Mouse (Mus musculus) fat pad, adult 2 months (tissue): ENCODE measurements around the gene Clybl.

Source experiments
- DNase-seq: peaks from one replicate; pipeline ENCODE4 v3.0.0-alpha.2; 2011; ENCODE audit warnings: low read depth, low spot score; ENCODE audit errors: extremely low read depth

Clybl gene

DNA sequence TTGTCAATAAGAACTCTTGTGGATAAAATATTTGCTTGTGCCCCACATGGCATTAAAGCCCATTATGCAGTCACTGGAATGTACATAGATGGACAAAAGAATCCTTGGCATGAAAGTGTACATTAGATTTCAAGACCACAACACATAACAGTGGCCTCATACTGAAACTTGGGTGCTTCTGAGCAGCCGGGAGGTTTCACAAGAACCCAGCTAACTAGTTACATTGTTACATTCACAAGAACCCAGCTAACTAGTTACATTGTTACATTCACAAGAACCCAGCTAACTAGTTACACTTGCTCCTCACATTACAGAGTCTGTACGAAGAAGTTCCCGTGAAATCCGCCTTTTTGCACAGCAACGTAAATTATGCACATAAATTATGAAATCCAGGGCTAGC is 200.8 kb downstream of the Clybl start:
- DNase-seq, result no peak

DNA sequence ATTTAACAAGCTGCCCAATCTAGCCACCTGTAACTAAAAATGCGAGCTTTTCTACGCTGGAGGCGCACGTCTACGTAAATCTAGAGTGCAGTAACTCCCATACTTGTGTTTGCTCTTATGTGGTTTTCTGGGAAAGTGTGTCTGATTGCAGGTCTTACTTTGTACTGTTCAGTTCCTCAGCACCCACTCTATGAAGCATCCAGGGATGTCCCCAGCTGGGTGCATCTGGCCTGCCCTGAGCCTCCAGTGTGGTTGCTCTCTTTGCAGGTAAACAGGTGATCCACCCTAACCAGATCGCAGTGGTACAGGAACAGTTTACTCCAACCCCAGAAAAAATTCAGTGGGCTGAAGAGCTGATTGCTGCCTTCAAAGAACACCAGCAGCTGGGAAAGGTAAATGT is 202.4 kb downstream of the Clybl start:
- no peak for DNase-seq

DNA sequence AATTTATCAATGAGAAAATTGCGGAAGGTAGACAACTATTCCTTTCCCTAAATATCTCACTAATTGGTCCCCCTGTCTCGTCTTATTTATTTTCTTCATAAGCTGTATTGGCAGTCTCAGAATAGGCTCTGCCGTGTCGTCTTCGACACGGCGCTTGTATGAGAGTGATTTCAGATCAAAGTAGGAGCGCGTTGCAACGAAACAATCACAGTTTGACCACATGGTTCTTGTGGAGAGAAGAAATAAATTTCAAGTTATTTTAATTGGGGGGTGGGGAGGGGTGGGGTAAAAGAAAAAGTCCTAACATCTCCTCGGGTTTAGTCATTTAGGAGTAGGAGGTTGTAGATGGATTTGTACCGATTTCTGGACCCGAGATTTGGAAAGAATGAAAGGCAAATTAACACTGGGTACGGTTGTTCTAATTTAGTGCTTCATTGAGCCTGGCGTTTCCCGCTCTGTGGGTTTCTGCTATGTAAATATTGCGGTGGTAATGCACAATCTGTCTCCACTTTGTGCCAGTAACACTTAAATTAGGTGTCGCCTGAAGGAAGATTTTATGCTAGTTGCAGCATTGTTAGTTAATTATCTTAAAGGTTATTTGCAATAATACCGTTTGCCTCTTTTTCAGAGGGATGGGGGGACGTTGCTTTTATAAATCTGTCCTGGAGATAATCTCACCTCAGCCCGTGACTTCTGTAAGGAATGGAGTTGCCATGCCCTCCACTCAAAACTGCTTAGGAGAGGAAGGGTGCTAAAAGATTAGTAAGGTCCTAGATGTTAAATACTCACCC is 203.1 kb downstream of the Clybl start:
- no peak for DNase-seq

DNA sequence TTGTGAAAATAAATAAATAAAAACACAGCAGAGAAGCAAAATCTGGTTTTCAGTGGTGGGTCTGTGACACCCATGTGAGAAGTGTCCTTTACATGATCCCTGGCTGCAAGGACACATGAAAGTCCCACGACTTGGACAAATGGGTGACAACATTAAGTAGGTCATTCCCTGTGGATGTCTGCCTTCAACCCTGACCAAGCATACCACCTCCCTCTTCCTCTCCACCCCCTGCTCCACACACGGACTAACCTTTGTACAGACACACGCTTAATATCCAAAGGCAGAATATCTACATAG is 203.7 kb downstream of the Clybl start:
- no peak for DNase-seq

DNA sequence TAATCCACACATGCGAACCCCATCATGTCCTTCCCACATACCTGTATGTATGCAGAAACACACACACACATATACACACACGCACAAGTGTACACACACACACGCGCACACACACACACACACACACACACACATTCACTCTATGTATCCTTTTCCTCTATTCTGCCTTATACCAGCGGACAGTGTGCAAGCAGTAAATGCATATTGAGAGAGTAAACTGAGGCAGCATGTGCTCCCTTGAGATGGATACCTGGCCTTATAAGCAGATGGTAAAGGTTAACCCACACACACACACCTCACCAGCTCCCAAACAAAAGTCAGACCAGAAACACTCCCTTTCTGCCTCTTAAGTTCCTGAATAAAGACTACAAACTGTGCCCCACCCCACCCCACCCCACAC is 204.3 kb downstream of the Clybl start:
- no peak for DNase-seq

DNA sequence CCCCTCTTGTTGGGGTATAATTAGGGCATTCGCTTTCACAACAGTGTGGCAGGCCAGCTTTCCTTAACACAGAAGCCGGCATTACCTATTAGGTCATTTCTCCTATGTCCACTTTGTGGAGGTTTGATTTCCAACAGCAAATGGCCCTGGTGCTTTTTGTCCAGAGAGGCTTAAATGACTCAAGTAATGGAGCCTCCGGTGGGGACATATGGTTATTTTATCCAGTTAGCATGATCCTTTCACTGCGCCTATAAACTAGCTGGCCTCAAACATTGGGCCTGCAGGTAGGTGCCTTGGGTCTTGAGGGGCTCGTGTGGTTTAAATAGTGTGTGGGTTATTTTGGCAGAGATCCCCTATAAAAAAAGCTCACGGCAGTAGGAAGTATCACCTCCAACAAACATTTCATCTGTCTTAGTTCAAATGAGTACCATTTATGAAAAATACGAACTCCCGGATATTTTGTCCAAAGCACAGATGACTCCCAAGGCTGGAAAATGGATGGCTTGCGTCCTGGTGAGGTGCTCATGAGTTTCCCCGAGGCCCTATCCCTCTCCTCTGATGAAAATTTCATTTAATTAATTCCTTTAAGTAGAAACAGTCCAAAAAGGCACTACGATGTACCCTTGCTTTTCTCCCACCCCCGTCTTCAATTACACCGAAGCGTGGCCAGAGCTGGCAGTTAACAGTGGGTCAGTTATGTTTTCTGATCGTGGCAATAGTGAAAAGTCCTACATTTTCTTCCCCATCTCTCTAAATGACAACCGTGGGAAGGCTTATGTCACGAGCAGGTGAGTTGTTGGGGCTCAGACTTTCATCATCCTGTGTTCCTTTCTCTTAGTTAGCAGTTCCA is 205.0 kb downstream of the Clybl start:
- DNase-seq, result no peak

DNA sequence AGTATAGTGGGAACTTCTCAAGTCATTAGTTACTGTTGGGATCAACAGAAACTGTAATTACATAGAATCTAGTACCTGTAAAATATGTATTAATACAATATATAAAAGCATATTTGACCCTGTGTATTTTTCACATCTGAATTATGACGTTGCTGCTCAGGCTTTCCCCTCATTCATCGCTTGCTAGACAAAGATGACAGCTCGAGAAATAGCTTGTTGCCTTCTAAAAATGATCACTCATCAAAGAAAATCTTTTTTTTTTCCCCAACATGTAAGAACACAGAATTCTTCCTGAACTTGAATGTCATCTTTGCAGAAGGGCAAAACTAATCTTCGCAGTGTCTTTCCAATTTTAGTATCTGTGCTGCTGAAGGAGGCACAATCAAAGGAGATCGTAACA is 206.3 kb downstream of the Clybl start:
- no peak for DNase-seq

DNA sequence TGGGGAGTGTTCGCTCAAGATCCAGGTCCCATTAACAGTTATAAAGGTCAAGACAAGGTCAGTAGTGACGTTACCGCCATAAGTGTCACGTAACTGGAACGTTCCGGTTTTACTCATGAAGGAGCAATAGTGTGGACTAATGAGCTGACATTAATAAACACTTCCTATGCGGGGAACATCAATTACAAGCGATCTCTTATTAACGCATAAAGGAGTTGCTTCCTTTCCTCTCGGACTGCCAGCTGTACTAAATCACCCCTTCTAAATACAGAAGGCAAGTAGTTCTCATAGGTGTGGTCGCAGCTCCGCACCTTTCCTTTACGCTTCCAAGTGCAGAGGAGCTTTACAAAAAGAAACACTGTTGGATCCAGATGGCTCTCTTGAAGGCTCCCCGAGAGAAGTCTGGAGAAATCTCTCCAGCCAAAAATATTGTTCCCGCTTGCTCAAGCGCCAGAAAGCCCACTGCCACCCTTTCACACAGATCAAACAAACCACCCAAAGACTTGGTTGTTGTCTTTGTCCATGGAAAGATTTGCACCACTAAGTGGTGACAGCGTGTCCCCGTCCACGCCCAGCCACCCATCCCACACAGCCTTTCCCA is 207.0 kb downstream of the Clybl start:
- no peak for DNase-seq

DNA sequence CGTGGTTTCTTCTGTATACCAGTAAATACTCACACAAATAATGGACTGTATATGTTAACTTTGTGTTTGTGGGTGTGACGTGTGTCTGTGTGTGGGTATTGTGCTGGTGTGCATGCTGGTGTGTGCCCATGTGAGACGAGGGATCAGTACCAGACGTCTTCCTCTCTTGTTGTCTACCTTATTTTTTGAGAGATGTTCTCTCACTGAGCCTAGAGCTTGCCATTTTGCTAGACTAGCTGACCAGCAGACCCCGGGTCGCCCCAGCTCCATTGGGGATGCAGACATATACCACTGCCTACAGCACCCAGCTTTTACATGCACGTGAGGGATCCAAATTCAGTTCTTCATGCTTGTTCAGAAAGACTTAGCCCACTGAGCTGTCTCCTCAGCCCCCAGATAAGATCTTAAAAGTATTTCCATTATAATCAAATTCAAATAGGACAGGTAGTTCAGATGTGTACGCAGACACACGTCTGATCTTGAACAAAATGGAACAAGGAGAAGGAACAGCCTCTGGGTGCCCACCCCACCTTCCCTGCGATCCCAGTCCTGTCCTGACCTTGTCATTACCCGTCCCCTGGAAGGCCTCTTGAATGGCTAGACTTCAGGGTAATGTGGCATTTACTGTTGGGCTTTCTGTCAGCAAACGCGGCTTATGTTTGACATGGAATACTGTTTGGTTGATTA is 208.3 kb downstream of the Clybl start:
- no peak for DNase-seq

DNA sequence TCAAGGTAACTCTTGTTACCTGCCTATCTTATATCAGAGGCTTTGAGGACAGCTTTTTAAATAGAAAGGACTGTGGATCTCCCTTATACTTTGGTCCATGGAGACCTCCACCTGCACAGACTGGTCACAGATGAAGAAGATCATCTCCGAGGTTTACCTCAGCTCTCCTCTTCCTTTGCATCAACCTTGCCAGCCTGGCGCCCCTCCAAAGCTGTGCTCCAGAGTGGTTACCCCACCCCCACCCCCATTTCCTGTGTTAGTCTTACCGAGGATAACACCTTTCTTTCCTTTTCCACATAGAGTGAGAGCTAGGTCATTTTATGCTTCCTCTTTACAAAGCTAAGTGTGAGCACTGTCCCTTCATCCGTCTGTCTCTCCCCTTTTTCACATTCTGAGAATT is 209.4 kb downstream of the Clybl start:
- DNase-seq, result no peak

DNA sequence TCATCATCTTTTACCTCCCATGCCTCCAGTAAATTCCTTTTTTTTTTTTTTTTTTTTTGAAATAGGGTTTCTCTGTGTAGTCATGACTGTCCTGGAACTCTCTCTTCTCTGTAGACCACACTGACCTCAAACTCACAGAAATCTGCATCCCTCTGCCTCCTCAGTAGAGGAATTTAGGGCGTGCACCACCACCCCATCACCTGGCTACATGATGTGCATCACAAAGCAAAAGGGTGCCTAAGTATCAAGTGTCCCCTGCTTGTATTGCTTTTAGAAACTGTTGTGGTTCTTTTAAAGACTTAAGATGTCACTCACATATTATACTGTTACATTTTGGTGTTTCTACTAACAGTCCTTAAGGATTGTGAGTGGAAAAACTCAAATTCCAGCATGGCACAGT is 211.6 kb downstream of the Clybl start:
- no peak for DNase-seq

DNA sequence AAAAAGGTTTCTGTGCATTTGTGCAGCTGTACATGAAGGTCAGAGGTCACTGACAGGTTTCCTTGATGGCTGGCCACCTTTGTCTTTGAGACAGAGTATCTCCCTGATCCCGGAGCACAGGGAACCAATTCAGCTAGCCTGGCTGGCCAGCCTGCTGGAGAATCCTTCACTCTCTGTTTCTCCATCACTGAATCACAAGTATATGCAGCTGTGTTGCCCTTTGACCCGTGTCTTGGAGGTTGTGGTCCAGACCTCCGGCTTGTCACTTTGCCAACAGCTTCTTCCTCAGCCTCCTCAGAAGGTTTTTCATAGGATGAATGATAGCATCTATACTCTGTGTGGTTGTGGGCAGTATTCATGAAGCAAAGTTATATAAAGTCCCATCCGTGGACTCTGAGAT is 217.2 kb downstream of the Clybl start:
- DNase-seq, result no peak

DNA sequence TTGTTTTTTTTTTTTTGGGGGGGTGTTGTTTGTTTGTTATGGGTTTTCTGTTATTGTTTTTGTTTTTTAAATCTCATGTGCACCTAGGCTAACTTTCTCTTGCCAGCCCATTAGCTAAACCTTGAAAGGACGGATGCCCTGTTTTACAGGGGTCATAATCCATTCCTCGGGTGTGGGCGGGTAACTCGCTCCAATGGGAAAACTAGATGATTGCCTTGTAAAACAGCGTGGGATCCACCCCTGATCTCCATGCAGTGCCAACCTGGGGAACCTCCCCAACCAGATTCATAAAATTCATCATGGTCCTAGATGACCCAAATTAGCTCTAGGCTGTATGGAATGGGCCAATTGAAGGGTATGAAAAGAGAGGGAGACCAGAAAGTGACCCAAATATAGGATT is 218.4 kb downstream of the Clybl start:
- DNase-seq, result no peak

DNA sequence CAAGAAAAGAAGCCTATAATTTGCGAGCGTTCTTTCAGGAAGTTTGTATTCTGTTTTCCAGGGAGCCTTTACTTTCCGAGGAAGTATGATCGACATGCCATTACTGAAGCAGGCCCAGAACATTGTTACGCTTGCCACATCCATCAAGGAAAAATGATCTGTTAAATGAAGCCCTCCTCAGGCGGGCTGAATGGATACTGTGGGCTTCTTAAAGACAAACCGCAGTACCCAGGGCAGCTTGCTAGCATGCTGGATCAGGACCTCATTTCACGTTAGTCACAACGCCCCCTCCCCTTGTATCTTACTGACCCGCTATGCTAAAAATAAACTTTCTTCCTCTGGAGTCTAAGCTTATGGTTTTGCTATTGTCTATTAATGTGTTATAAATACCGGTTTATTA is 220.4 kb downstream of the Clybl start:
- DNase-seq, result no peak

DNA sequence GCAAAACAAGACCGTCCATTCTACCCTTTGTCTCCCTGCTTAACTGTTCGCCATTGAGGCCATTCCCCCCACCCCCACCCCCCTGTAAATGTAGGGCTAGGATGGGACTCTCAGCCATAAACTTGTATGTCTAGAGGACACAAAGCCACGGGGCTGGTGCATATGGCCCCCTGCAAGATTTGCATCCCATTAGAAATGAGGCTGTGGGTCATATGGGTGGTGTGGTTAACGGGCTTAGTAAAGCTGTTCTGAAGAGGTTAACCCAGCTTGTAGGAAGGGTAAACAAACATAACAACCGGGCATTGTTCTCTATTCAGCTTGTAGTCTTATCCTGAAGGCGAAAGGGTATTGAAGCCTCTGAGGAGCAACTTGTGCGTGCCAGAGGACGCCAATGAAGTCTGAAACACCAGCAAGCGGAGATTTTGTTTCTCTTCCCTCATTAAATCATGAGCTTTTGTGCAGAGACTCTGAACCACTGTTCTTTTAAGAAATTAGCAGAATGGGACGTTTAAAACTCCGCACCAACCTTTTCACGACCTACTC is 221.3 kb downstream of the Clybl start:
- no peak for DNase-seq

DNA sequence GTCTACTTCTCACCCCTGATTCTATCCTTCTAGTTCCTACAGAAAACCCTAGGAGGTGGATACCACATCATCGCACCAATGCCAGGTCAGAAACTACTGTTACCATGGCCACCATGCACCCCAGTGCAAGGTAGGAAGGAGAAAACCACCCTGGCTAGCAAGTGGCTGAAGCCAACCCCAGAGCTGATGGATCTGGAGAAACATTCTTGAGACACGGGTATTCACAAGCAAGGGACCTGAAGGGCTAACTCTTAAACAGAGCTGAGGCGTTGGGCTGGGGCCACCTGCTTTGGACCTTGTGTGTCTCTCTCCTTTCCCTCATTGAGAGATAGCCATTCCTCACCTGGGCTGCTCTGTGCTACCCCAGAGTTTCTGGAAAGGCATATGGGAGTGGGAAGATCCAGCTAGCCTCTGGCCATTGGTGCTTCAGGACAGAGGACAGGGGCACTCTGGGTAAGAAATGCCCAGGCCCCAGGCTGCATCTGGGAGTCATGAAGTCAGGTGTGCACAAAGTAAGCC is 222.0 kb downstream of the Clybl start:
- DNase-seq, result no peak

DNA sequence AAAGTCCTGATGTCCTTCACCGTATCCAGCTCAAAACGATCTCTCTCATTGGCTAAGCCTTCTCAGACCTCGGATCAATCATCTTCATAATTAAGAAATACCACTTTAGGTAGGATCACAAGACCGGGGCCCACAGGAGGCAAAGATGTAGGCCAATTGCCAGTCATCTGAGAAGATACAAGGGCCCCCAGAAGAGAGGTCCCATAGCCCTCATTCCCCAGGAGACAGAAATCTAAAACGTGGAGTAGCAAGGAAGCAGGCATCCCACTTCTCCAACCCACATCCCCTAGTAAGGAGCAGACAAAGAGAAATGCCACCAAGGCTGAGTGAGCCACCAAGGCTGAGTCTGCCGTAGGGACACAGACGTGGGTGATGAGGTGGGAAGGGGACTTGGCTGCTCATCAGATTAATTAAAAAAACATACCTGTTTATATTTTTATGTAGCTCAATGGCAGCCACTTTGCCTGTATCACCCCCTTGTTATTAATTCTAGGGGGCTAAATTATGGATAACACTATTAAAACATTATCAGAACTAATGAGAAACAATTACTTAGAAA is 223.2 kb downstream of the Clybl start:
- DNase-seq, result no peak

DNA sequence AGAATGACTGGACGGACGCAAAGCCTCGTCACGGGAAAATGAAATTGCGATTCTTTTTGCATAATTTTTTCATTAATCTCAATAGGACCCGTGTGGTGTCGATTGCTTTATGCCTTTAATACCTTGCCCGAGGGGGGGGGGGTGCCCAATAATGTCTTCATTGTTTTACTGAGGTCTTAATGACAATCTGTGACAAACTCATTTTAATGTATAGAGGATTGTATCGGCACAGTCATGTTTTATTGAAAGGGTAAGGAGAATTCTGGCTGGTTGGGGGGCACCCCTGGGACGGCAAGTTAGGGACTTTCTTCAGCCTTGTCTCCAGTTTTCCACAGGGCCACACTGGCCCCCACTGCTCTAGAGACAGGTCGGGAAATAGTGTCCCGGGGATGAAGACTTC is 223.7 kb downstream of the Clybl start:
- no peak for DNase-seq

DNA sequence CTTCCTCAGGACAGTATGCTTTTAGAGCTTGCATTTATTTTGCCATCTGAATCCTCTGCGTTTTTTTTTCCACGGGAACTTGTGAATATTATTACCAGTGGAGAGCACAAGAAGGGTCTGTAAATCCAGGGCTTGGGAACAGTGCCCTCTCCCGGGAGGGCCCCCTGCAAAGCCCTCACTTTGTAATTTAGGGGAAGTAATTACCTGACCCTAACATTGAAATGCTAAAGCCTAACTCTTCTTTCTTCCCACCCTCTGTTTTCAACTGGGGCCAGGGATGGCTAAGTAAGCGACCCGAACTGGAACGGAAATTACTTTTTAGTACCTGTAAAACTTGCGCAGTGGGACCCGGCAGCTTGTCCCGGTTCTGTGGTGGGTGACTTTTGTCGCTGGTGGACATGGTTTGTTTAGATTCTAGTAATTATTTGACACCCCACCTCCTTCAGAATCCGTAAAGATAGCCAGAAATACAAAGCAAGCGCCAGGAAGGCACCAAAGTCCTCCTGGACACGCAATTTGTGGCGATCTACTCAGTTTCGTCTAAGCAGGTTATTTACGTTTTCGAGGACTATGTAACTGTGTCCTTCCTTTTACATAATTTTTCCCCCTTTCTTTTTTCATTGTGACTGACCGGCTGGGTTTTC is 224.5 kb downstream of the Clybl start:
- DNase-seq, result no peak

DNA sequence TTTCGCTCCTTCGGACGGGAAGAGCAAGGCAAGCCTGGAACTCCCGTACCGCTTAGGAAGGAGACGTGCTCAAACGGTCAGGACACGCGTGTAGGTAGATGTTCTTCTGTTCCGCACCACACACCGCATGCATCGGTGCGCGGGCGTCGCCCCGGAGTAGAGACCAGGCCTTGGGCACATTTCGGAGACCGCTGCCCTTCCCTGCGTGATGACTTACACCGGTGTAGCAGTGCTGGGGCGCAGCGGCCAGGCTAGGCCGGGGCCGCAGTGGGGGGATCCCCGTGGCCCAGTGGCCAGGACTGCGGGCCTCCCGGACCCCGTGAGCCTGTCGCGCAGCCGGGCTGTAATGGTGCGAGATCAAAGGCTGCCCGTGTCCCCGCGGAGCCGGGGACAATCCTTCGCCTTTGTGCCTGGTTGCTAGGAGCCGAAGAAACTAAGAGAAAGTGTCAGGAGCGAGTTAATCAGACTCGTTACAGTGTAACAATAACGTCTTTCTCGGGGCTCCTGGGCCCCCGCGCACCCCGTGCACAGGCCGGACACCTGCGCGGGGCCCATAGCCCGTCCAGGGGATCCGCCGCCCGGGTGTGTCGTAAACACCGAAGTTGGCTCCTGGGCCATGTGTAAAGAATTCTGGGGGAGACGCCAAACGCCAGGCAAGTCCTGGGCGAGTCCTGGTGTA is 225.2 kb downstream of the Clybl start:
- DNase-seq, result no peak
